Mouse (Mus musculus) testis, adult 2 months (tissue): Measurements from ENCODE around the gene Myo1d.

Source experiments
- CTCF ChIP-seq: fragments of 200-500 bp; IDR thresholded peaks from 2 replicates; pipeline ENCODE4 v1.5.1; 2012; ENCODE audit warnings: low read depth, mild to moderate bottlenecking, inconsistent platforms, low read length, moderate library complexity; ENCODE audit not compliant: control insufficient read depth, insufficient read depth, insufficient replicate concordance
- POLR2A ChIP-seq: fragments of 200-500 bp; IDR thresholded peaks from 2 replicates; pipeline ENCODE4 v1.6.1; 2012; ENCODE audit warnings: low read depth, mild to moderate bottlenecking, inconsistent platforms, low read length, moderate library complexity; ENCODE audit not compliant: control insufficient read depth

- TF ChIP-seq CTCF (no peak), POLR2A (no peak)
Measured at GRCm38 (mm10) chr11:80489172-80489881, 290.5 kb downstream of the Myo1d start.
